ENCODE assay signal across 8 mouse cellular contexts in genomic region chr8:11557424-11557767, GRCm38 (mm10). TPM values are rescaled to one million over a fixed set of nuclear protein-coding genes. Genes with fewer than 3 reads are reported as not detected.
A peak's percentile ranks its signal among the peaks of the same experiment; 100 is the strongest.
DNase-seq lines count a peak whose midpoint lies in the region; ATAC-seq and TF ChIP-seq lines count a peak whose summit lies in the region.

No protein-coding gene starts in this region.

- no peaks in the 10 kb centered on the region for H3K36me3 ChIP-seq in kidney, adult 2 months (ENCODE audit: control insufficient read depth, insufficient read depth, low read length)
- H3K36me3 ChIP-seq in G1E (replicated peaks), result peaks cover 30% of the 10 kb centered on the region
- peaks cover 22% of the 10 kb centered on the region for H3K36me3 ChIP-seq in forebrain, embryonic 10.5 days (replicated peaks)
- peaks cover 13% of the 10 kb centered on the region for H3K36me3 ChIP-seq in limb, embryonic 13.5 days

- no peak for TF ChIP-seq CTCF in kidney, adult 2 months (conservative IDR thresholded peaks at IDR 0.05; ENCODE audit: insufficient read depth, insufficient read length, low read depth, low read length)
- no peak for TF ChIP-seq CTCF in G1E (IDR thresholded peaks at IDR 0.05; ENCODE audit: low read depth, low read length)

- H3K4me2 ChIP-seq in limb, embryonic 13.5 days (replicated peaks), result peak overlapping the region; percentile 74

- H3K4me3 ChIP-seq in kidney, adult 2 months (ENCODE audit: insufficient read depth, low read depth, low read length), result peak overlapping the region; percentile 98
- H3K4me3 ChIP-seq in G1E (ENCODE audit: low read depth, low read length), result peak overlapping the region; percentile 85
- peak overlapping the region; percentile 90 for H3K4me3 ChIP-seq in forebrain, embryonic 10.5 days
- peak overlapping the region; percentile 97 for H3K4me3 ChIP-seq in limb, embryonic 13.5 days

- peak overlapping the region; percentile 98 for H3K9ac ChIP-seq in limb, embryonic 13.5 days

- H3K4me1 ChIP-seq in kidney, adult 2 months (ENCODE audit: control insufficient read depth, insufficient read depth, low read length), result no peaks in the 10 kb centered on the region; the same call in 1 of the 2 replicates
- H3K4me1 ChIP-seq in G1E (ENCODE audit: insufficient read depth, low read depth, low read length), result peaks cover 40% of the 10 kb centered on the region
- H3K4me1 ChIP-seq in forebrain, embryonic 10.5 days, result peaks cover 42% of the 10 kb centered on the region
- peaks cover 30% of the 10 kb centered on the region for H3K4me1 ChIP-seq in limb, embryonic 13.5 days

- H3K27ac ChIP-seq in kidney, adult 2 months (ENCODE audit: insufficient read depth, low read depth, low read length), result peak overlapping the region; percentile 96
- H3K27ac ChIP-seq in forebrain, embryonic 10.5 days, result peak overlapping the region; percentile 99
- H3K27ac ChIP-seq in limb, embryonic 13.5 days, result peak overlapping the region; percentile 99

- under 1% methylated on average over 31 of the region's 32 CpGs for WGBS in kidney, adult 2 months
- under 1% methylated on average over 32 of the region's 32 CpGs for WGBS in forebrain, embryonic 10.5 days
- under 1% methylated on average over 31 of the region's 32 CpGs for whole genome bisulfite sequencing in limb, embryonic 13.5 days

- no peak for DNase-seq in kidney, adult 2 months
- no peak for DNase-seq in kidney, adult 9 months
- DNase-seq in G1E (ENCODE audit: low spot score), result no peak
- no peak for DNase-seq in forebrain, embryonic 10.5 days (ENCODE audit: extremely low spot score, low spot score)
- peak; percentile 45 for DNase-seq in right cerebral cortex, postnatal 14 days
- no peak for DNase-seq in thymus, adult 18-20 months
- no peak for DNase-seq in urinary bladder, postnatal 4 days (ENCODE audit: low spot score in 2 of 2)

- peaks cover 9% of the 10 kb centered on the region for H3K9me3 ChIP-seq in G1E (replicated peaks)
- H3K9me3 ChIP-seq in forebrain, embryonic 10.5 days, result peaks cover 4% of the 10 kb centered on the region; the same call in 1 of the 2 replicates
- H3K9me3 ChIP-seq in limb, embryonic 13.5 days, result no peaks in the 10 kb centered on the region

- no peak for ATAC-seq in G1E (ENCODE audit: extremely low read depth, insufficient number of reproducible peaks, low FRiP score, poor library complexity, severe bottlenecking)
- no peak for ATAC-seq in limb, embryonic 13.5 days (ENCODE audit: low FRiP score, low read depth)

- no peak for TF ChIP-seq POLR2A in kidney, adult 2 months (IDR thresholded peaks at IDR 0.05; ENCODE audit: low read depth, low read length)

- H3K27me3 ChIP-seq in kidney, adult 2 months (replicated peaks; ENCODE audit: control insufficient read depth, insufficient read depth, low read length), result no peaks in the 10 kb centered on the region
- no peaks in the 10 kb centered on the region; the same call in 1 of the 2 replicates for H3K27me3 ChIP-seq in G1E (ENCODE audit: insufficient read depth, low read length)
- H3K27me3 ChIP-seq in forebrain, embryonic 10.5 days (ENCODE audit: poor library complexity, severe bottlenecking), result no peaks in the 10 kb centered on the region
- no peaks in the 10 kb centered on the region for H3K27me3 ChIP-seq in limb, embryonic 13.5 days

RNA-seq across cellular contexts. Expression of gene Ing1, which starts 2.0 kb away (rescaled TPM):
- 12.0 and 16.3 TPM in 2 replicates for polyA plus RNA-seq in kidney, adult 2 months (2012; rRNA removed)
- total RNA-seq in G1E (2014; fragmentation: Nextera tagmentation) (29.7 and 32.2 TPM in 2 replicates), G1E (2017) (43.6 and 45.2 TPM in 2 replicates)
- 61.5 and 62.6 TPM in 2 replicates for polyA plus RNA-seq in G1E (2012)
- polyA plus RNA-seq in forebrain, embryonic 10.5 days (2016; fragmentation: Nextera tagmentation; extraction: Ambion mirVana), result 29.5 and 29.9 TPM in 2 replicates
- polyA plus RNA-seq in limb, embryonic 13.5 days (2015; fragmentation: Nextera tagmentation; extraction: Ambion mirVana), result 37.9 and 42.5 TPM in 2 replicates

RNA-seq across cellular contexts. Expression of gene Cars2, which starts 6.8 kb away (rescaled TPM):
- 50.7 and 56.6 TPM in 2 replicates for polyA plus RNA-seq in kidney, adult 2 months (2012; rRNA removed)
- total RNA-seq in G1E (2014; fragmentation: Nextera tagmentation) (25.7 and 31.8 TPM in 2 replicates), G1E (2017) (47.4 and 57.9 TPM in 2 replicates)
- 34.7 and 53.4 TPM in 2 replicates for polyA plus RNA-seq in G1E (2012)
- 17.8 and 19.4 TPM in 2 replicates for polyA plus RNA-seq in forebrain, embryonic 10.5 days (2016; fragmentation: Nextera tagmentation; extraction: Ambion mirVana)
- polyA plus RNA-seq in limb, embryonic 13.5 days (2015; fragmentation: Nextera tagmentation; extraction: Ambion mirVana), result 23.3 and 25.3 TPM in 2 replicates
